Mouse (Mus musculus) adrenal gland, postnatal 36 days (tissue): ENCODE measurements around the gene Bmp7. TPM values are rescaled to one million over a fixed set of nuclear protein-coding genes. Genes with fewer than 3 reads are reported as not detected.

Experiments
- DNase-seq, 2 experiments: peaks; one replicate each; pipeline ENCODE4 v3.0.0; 2021; ENCODE audit warnings: mixed read lengths in 1 of 2
- total RNA-seq, 2 experiments: library from RNA; stranded (reverse); gene quantifications; 2 replicates each; pipeline ENCODE4 v1.2.3; 2021

Gene Bmp7
- total RNA-seq, 2 experiments from 2014 or later = 30.1 to 68.2 TPM

GRCm38 (mm10) chr2:172854136-172854535 lies 86.0 kb downstream of the Bmp7 start:
- peak; percentile 49 to 52 for DNase-seq

- no peak for DNase-seq
Observed at GRCm38 (mm10) chr2:172851773-172852172, 88.3 kb downstream of the Bmp7 start.

DNA sequence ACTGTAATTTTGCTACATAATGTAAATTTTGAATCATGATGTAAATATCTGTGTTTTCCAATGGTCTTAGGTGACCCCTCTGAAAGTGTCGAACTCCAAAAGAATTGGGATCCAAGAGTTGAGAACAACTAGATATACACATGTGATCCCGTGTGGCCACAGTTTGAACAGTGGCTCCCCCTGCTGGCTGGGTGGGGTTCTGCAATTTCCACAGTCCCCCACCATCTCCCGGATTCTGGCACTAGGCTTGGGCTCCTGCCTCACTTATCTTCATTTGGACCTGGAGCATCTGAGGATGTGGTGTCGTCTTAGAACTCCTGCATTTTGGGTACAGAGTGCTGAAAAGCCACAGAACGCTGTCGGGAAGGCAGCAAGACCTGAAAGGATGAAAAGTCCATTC lies 91.9 kb downstream of the Bmp7 start:
- peak; percentile 51 to 67 for DNase-seq

- DNase-seq = no peak
Observed at GRCm38 (mm10) chr2:172846311-172846575, 93.9 kb downstream of the Bmp7 start.

- no peak for DNase-seq
Observed at GRCm38 (mm10) chr2:172845536-172846310, 94.4 kb downstream of the Bmp7 start.

DNA sequence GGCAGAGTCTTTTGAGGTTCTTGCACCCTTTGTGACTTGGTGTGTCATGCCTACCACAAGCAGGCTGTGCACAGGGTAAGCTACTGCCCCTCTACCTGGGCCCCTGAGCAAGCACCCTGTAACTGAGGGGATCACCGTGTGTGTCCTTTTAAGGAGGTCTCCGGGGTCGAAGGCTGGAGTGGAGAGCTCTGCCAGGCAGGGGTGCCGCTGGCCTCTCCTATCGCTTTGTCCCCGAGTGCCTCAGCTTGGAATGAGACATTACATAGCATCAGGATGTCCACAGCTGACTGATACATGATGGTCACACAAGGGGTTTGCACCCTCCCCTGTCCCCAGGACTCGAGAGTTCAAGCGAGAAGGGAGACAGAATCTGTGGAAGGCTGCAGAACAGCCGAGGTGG lies 96.2 kb downstream of the Bmp7 start:
- no peak for DNase-seq

DNA sequence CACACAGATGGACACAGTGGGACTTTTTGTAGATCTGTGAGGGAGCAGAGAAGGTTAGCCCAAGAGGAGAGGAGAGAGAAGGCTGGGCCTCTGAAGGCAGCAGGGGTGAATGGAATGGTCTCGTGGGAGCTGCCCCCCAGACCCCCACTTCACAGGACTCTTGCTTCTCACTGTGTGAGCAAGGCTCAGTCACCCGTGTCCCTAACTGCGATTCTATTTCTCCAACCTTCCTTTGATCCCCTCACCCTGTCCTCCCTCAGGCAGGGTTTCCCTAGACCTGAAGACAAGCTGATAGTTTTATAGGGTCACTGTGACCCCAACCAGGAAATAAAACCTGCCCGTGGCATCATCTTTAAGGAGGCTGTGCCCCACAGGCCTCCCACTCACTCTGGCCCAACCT lies 97.8 kb downstream of the Bmp7 start:
- DNase-seq = no peak

DNA sequence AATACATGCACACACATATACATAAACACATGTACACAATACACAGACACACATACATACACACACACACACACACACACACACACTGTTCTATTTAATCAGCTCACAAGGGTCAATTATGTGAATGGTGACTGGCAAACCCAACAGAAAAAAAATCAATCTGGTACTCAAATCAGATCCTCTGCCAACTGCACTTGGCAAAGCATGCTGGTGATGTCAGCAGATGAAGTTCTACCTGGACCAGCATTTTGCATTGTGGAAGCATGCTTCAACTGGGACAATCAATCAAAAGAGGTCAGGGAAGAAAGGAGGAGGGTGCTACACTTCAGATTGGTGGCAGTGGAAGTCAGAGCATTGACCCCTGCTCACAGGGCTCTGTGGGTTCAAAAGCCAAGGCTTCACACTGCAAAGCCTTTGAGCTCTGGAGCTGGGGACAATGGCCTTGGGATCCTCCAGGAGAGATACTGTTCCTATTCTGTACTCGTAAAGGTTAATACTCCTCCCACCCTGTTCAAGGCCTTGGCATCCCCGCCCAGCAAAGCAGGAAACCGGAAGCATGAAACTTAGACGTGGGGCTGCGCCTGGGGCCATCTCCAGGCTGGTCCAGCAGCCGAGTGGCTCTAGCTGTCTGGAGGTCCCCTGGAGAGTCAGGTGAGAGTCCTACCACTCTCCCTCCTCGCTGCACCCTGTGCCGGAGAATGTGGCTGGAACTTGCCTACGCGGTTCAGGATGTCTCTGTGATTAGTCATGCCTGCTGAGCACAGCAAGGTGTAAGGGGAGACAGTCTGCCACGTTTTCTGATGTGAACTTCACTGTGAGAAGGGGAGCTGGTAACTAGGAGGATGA lies 99.0 kb downstream of the Bmp7 start:
- peak; percentile 26 to 39 for DNase-seq

DNA sequence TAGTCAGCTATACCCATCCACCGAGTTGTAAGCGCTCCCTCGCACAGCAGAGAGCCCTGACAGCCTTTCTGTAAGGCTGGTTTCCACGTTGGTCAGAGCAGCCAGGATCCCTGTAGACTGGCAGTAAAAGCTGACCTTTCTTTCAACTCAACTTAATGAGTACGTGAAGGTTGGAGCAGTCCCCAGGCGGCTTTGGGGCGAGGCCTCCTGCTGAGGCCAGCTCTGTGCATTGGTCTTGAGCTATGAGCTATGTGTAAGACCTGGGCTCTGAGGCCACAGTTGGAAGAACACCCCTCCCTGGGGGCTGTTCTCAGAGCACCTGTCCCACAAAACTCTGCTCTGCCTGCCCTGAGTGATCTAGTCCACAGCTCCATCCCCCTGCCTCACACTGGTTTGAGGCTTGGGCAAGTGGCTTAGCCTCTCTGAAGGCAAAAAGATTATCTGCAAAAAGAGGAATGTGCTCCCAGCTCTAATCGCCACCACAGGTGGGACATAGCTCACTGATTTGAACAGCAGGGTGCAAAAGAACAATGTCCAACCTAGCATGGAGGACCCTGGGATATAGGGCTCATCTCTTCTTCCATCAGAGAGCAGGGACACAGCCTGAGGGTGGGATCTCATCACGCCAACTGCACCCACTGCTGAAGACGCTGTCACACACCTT lies 100.7 kb downstream of the Bmp7 start:
- DNase-seq = no peak

- DNase-seq = no peak
Observed at GRCm38 (mm10) chr2:172836516-172836915, 103.6 kb downstream of the Bmp7 start.

DNA sequence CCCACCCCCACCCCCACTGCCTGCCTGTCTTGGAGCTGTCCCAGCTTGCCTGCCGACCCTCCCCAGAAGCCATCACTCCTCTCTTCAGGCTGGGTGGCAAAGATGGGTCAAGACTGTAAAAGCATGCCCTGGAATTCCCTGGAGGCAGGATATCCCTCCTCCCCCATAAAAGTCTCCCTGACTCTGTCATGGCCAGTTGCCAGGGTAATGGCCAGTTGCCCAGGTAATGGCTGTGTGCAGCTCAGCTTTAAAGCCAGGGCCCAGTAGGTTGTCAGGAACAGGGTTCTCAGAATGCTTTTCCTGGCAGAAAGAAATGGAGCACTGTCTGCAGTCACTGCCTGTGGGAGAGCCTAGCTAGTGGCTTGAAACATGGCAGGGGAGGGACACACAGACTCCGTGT lies 106.9 kb downstream of the Bmp7 start:
- peak; percentile 61 to 64 for DNase-seq

GRCm38 (mm10) chr2:172831762-172832161 lies 108.4 kb downstream of the Bmp7 start:
- peak; percentile 88 to 91 for DNase-seq

- peak; percentile 92 to 93 for DNase-seq
Observed at GRCm38 (mm10) chr2:172831133-172831532, 109.0 kb downstream of the Bmp7 start.

GRCm38 (mm10) chr2:172828229-172828628 lies 111.9 kb downstream of the Bmp7 start:
- no peak for DNase-seq

- peak; percentile 53 to 54 for DNase-seq
Observed at GRCm38 (mm10) chr2:172827564-172827963, 112.6 kb downstream of the Bmp7 start.

DNA sequence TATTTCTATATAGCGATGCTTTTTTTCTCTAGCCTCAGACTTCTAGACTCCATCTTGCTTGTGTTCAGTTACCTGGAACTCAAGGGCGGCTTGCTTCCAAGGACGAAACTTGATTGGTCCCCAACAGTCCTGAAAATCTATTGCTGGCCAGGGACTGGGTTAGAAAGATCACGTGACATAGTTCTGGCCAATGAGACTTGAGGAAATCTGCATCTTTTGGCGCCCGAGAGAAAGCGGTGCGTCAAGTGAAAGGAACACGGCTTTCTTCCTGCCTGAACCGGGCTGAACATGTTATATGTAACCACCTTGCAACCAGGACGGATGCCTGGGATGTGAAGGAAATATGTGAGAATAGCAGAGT lies 114.4 kb downstream of the Bmp7 start:
- DNase-seq = no peak

- peak; percentile 47 to 68 for DNase-seq
Observed at GRCm38 (mm10) chr2:172824906-172825784, 115.0 kb downstream of the Bmp7 start.

- no peak for DNase-seq
Observed at GRCm38 (mm10) chr2:172818631-172819230, 121.4 kb downstream of the Bmp7 start.
